Mouse (Mus musculus): Measurements from ENCODE around the gene Igdcc3.

- no peak for TF ChIP-seq CTCF (IDR thresholded peaks at IDR 0.05; ENCODE audit: control insufficient read depth, insufficient read depth, low read length)
- TF ChIP-seq POLR2A (IDR thresholded peaks at IDR 0.05; ENCODE audit: borderline replicate concordance, control insufficient read depth, low read depth, low read length): no peak
Measured at GRCm38 (mm10) chr9:65100991-65101685, 39.9 kb upstream of the Igdcc3 start, which contains the start of gene Igdcc4.
